Mouse (Mus musculus) cerebellum, adult 2 months (tissue): ENCODE data around the gene Trank1.

Experiments used
- CTCF ChIP-seq: fragments of 200-500 bp; IDR thresholded peaks from 2 replicates; pipeline ENCODE4 v1.5.1; 2011; ENCODE audit warnings: low read depth, mild to moderate bottlenecking, control low read depth, low read length, moderate library complexity, borderline replicate concordance; ENCODE audit not compliant: insufficient read depth
- POLR2A ChIP-seq: fragments of 200-500 bp; IDR thresholded peaks from 2 replicates; pipeline ENCODE4 v1.6.1; 2011; ENCODE audit warnings: low read length, control low read depth, borderline replicate concordance; ENCODE audit not compliant: insufficient read depth

- TF ChIP-seq CTCF, result no peak
- TF ChIP-seq POLR2A, result no peak
Observed at GRCm38 (mm10) chr9:111391036-111391435, 79.5 kb downstream of the Trank1 start.
